Mouse (Mus musculus): Measurements from ENCODE around the gene Gm21983. TPM values are rescaled to one million over a fixed set of nuclear protein-coding genes. Genes with fewer than 3 reads are reported as not detected.

The Gm21983 gene
- total and polyA plus RNA-seq, 3 experiments: 0.22 TPM; not detected in 2

GRCm38 (mm10) chr7:27136410-27136996 lies 44.4 kb downstream of the Gm21983 start:
- TF ChIP-seq JUND (IDR thresholded peaks at IDR 0.05; ENCODE audit: low read depth, low read length) (no peak), MAFK (IDR thresholded peaks at IDR 0.05; ENCODE audit: borderline replicate concordance, low read depth, low read length) (no peak), TBP (IDR thresholded peaks at IDR 0.05; ENCODE audit: low read depth, low read length) (no peak), SIN3A (IDR thresholded peaks at IDR 0.05; ENCODE audit: low read length) (no peak), MYC (IDR thresholded peaks at IDR 0.05; ENCODE audit: low read depth, low read length) (no peak), RAD21 (IDR thresholded peaks at IDR 0.05; ENCODE audit: low read depth, low read length) (no peak), MYB (IDR thresholded peaks at IDR 0.05; ENCODE audit: low read depth, low read length) (no peak), RCOR1 (IDR thresholded peaks at IDR 0.05; ENCODE audit: low read depth, low read length) (no peak), MAX (IDR thresholded peaks at IDR 0.05; ENCODE audit: low read length) (no peak), E2F4 (IDR thresholded peaks at IDR 0.05; ENCODE audit: borderline replicate concordance, low read depth, low read length) (no peak), POLR2AphosphoS2 (IDR thresholded peaks at IDR 0.05; ENCODE audit: low read length) (no peak), SMC3 (IDR thresholded peaks at IDR 0.05; ENCODE audit: low read depth, low read length) (no peak)
- no peak overlapping the region for H3K4me3 ChIP-seq (ENCODE audit: control insufficient read depth in 1 of 2, insufficient read depth in 1 of 2, low read depth in 2 of 2, low read length in 2 of 2)
- H3K27ac ChIP-seq (ENCODE audit: control insufficient read depth, low read depth, low read length): no peak overlapping the region
- DNase-seq (ENCODE audit: low read depth, low spot score): no peak
- no peaks in the 10 kb centered on the region for H3K27me3 ChIP-seq (ENCODE audit: control insufficient read depth in 1 of 2, insufficient read depth in 2 of 2, low read length in 2 of 2)
- H3K9me3 ChIP-seq (replicated peaks; ENCODE audit: insufficient read depth, low read length): no peaks in the 10 kb centered on the region
- no peak overlapping the region for H3K9ac ChIP-seq (ENCODE audit: control insufficient read depth, low read depth, low read length, poor library complexity, severe bottlenecking)
- no peaks in the 10 kb centered on the region for H3K36me3 ChIP-seq (ENCODE audit: control insufficient read depth in 1 of 2, insufficient read depth in 2 of 2, low read length in 2 of 2)
- H3K79me2 ChIP-seq (ENCODE audit: control insufficient read depth, insufficient read depth, low read length, poor library complexity): no peaks in the 10 kb centered on the region
- no peaks in the 10 kb centered on the region for H3K4me1 ChIP-seq (ENCODE audit: control insufficient read depth in 1 of 2, insufficient read depth in 2 of 2, low read length in 2 of 2)

DNA sequence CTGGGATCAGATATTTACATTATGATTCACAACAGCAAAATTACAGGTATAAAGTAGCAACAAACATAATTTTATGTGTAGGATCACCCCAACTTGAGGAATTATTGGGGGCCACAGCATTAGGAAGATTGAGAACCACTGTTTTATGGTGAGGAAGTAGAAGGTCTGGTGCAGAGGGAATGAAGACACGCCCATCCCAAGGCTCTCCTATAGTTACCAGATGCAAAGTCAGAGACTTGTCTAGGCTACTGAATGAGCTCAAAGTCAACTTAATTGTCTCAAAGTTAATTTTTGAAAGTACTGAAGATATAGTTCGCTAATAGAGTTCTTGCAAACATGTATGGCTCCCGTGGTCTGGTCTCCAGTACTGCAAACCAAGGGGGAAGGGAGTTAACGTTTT lies 47.1 kb downstream of the Gm21983 start:
- TF ChIP-seq ZNF384 (IDR thresholded peaks at IDR 0.05; ENCODE audit: low read depth, low read length): no peak
- TF ChIP-seq ZMIZ1 (IDR thresholded peaks at IDR 0.05; ENCODE audit: low read depth, low read length): no peak
- TF ChIP-seq NELFE (IDR thresholded peaks at IDR 0.05; ENCODE audit: low read depth, low read length): no peak
- TF ChIP-seq RAD21 (IDR thresholded peaks at IDR 0.05; ENCODE audit: low read depth, low read length): no peak
- DNase-seq (ENCODE audit: low read depth, low spot score): no peak
- H3K4me1 ChIP-seq (ENCODE audit: control insufficient read depth in 1 of 2, insufficient read depth in 2 of 2, low read length in 2 of 2): no peaks in the 10 kb centered on the region
- no peaks in the 10 kb centered on the region for H3K36me3 ChIP-seq (ENCODE audit: control insufficient read depth in 1 of 2, insufficient read depth in 2 of 2, low read length in 2 of 2)
- H3K27me3 ChIP-seq (ENCODE audit: control insufficient read depth in 1 of 2, insufficient read depth in 2 of 2, low read length in 2 of 2): no peaks in the 10 kb centered on the region
- no peaks in the 10 kb centered on the region for H3K79me2 ChIP-seq (ENCODE audit: control insufficient read depth, insufficient read depth, low read length, poor library complexity)
- H3K9me3 ChIP-seq (replicated peaks; ENCODE audit: insufficient read depth, low read length): no peaks in the 10 kb centered on the region
- no peak overlapping the region for H3K4me3 ChIP-seq (ENCODE audit: control insufficient read depth in 1 of 2, insufficient read depth in 1 of 2, low read depth in 2 of 2, low read length in 2 of 2)
- no peak overlapping the region for H3K27ac ChIP-seq (ENCODE audit: control insufficient read depth, low read depth, low read length)
- H3K9ac ChIP-seq (ENCODE audit: control insufficient read depth, low read depth, low read length, poor library complexity, severe bottlenecking): no peak overlapping the region

- Histone ChIP-seq H3K27ac (ENCODE audit: control insufficient read depth, low read depth, low read length) (no peak overlapping the region), H3K27me3 (ENCODE audit: control insufficient read depth in 1 of 2, insufficient read depth in 2 of 2, low read length in 2 of 2) (no peaks in the 10 kb centered on the region), H3K4me1 (ENCODE audit: control insufficient read depth in 1 of 2, insufficient read depth in 2 of 2, low read length in 2 of 2) (no peaks in the 10 kb centered on the region), H3K36me3 (ENCODE audit: control insufficient read depth in 1 of 2, insufficient read depth in 2 of 2, low read length in 2 of 2) (no peaks in the 10 kb centered on the region), H3K4me3 (ENCODE audit: control insufficient read depth in 1 of 2, insufficient read depth in 1 of 2, low read depth in 2 of 2, low read length in 2 of 2) (no peak overlapping the region), H3K9me3 (replicated peaks; ENCODE audit: insufficient read depth, low read length) (no peaks in the 10 kb centered on the region), H3K79me2 (ENCODE audit: control insufficient read depth, insufficient read depth, low read length, poor library complexity) (no peaks in the 10 kb centered on the region), H3K9ac (ENCODE audit: control insufficient read depth, low read depth, low read length, poor library complexity, severe bottlenecking) (no peak overlapping the region)
- DNase-seq (ENCODE audit: low read depth, low spot score): no peak
- TF ChIP-seq RCOR1 (IDR thresholded peaks at IDR 0.05; ENCODE audit: low read depth, low read length) (no peak), CHD2 (IDR thresholded peaks at IDR 0.05; ENCODE audit: low read length) (no peak), USF2 (IDR thresholded peaks at IDR 0.05; ENCODE audit: borderline replicate concordance in 1 of 2, insufficient read depth in 1 of 2, low read depth in 1 of 2, low read length in 2 of 2) (no peak), RAD21 (IDR thresholded peaks at IDR 0.05; ENCODE audit: low read depth, low read length) (no peak), ETS1 (IDR thresholded peaks at IDR 0.05; ENCODE audit: low read depth, low read length) (no peak), TAL1 (IDR thresholded peaks at IDR 0.05; ENCODE audit: low read length) (no peak), CHD1 (IDR thresholded peaks at IDR 0.05; ENCODE audit: low read depth, low read length) (no peak), UBTF (IDR thresholded peaks at IDR 0.05; ENCODE audit: borderline replicate concordance, insufficient read depth, low read depth, low read length) (no peak), TBP (IDR thresholded peaks at IDR 0.05; ENCODE audit: low read depth, low read length) (no peak), POLR2AphosphoS2 (IDR thresholded peaks at IDR 0.05; ENCODE audit: low read length) (no peak), E2F4 (IDR thresholded peaks at IDR 0.05; ENCODE audit: borderline replicate concordance, low read depth, low read length) (no peak), MYB (IDR thresholded peaks at IDR 0.05; ENCODE audit: low read depth, low read length) (no peak), KAT2A (conservative IDR thresholded peaks at IDR 0.05; ENCODE audit: low read depth, low read length) (no peak), ZC3H11A (IDR thresholded peaks at IDR 0.05; ENCODE audit: low read depth, low read length) (no peak), JUND (IDR thresholded peaks at IDR 0.05; ENCODE audit: low read depth, low read length) (no peak), ZKSCAN1 (IDR thresholded peaks at IDR 0.05; ENCODE audit: low read depth, low read length) (no peak), BHLHE40 (IDR thresholded peaks at IDR 0.05; ENCODE audit: borderline replicate concordance, low read depth, low read length) (no peak), EP300 (IDR thresholded peaks at IDR 0.05; ENCODE audit: low read depth in 1 of 2, low read length in 2 of 2) (no peak)
Observed at GRCm38 (mm10) chr7:27133156-27133555, 47.7 kb downstream of the Gm21983 start.
